Mouse (Mus musculus) brain, adult 2 months (tissue): Measurements from ENCODE around the gene Mroh2a.
A peak's percentile ranks its signal among the peaks of the same experiment; 100 is the strongest.
"Not testable (repeated sequence)": the region's sequence is repeated elsewhere in the genome, so short reads cannot be mapped to it uniquely, and the experiment has no call there.

ENCODE experiments used
- DNase-seq: peaks from one replicate; pipeline ENCODE4 v3.0.0; 2011; ENCODE audit warnings: low read depth, low spot score

Gene Mroh2a

DNA sequence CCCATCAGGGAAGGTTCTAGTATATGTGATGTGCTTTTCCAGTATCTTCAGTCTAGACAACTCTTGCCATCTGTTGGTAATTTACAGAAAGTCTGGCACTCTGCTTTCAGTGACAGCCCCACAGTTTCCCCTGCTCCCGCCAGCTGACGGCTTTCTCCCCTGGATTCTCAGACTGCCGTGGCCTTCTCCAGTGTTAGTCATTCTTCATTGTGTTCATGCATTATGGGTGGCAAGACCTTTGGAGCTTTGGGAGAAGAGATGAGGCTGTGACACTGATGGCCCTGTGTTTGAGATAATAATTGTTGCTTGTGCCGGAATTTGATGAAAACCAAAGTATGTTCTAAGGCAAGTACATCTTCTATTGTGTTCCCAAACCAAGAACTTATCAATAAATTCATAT, 8.2 kb upstream of the Mroh2a start:
- DNase-seq = peak; percentile 3

DNA sequence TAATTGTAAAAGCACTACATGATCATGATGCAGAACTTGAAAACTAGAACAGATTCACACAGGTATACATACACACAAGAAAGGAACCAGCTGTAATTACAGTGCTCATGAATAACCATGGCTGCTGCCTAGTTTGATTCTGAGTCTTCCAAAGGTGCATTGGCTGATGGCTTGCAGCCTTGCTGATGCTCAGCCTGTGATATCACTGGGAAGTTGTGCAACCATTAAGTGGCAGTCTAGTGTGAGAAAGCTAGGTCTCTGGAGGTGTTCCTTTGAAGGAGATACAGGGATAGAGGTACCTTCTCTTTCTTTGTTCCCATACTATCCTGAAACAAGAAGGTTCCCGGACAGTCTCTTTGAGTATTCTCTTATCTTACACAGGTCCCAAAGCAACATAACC, 7.7 kb upstream of the Mroh2a start:
- DNase-seq = no peak

DNA sequence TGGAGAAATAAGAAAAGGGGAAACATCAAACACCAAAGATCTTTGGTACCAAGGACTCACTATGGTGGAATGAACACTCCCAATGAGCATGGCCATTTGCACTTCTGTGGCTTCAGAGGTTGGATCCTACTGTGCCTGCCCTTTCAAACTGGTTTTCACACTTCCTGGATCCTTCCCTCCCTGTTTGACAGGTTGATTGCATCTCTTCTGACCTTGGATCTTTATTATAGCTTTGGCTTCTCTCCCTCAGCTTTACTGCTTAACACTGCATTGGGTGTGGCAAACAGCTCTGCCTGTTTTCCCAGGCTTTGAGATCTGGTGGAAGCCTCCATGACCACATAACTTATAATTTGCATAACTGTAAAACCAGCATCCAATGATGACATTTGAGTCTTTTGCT, 6.5 kb upstream of the Mroh2a start:
- no peak for DNase-seq

DNA sequence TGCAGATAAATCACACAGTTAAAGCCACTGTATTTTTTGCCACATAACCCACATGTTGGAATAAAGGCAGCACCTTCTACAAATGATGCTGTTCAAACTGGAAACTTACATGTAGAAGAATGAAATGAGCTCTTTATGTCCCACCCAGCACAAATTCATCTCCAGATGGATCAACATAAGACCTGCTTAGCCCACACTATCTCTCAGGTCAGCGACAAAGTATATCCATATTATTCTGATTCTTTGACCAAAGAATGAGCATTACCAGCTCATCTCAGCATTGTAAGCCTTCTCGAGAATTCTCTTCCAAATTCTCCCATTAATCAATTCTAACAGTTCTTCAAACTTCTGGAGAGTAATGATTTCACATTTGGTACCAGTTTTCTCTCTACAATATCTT, 4.6 kb upstream of the Mroh2a start:
- no peak for DNase-seq

DNA sequence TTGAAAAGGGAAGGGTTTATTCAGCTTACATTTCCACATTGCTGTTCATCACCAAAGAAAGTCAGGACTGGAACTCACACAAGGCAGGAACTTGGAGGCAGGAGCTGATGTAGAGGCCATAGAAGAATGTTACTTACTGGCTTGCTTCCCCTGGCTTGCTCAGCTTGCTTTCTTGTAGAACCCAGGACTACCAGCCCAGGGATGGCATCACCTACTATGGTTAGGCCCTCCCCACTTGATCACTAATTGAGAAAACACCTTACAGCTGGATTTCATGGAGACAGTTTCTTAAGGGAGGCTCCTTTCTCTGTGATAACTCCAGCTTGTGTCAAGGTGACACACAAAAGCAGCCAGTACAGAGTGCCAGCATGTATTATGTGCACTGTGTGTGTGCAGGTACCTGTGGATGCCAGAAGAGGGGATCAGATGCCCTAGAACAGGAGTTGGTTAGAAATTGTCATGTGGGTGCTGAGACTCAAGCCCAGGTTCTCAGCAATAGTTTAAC, 3.7 kb upstream of the Mroh2a start:
- not testable (repeated sequence) for DNase-seq

DNA sequence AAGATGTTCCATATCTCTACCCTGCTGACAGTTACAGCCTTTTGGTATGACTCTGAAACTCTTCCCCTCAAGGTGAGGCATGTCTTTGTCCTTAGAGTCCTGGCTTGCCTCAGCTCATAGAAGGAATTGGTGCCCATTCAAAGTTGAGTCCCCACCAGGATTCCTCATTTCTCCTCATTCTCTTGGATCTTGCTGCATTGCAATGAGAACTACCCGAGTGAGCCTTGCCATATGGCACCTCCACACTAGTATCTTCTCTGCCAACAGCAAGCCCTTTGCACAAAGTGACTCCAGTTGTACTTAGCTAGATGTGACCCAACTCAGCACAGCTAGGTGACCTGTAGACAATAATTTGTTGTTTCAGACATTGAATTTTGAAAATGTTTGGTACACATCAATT, 3.2 kb upstream of the Mroh2a start:
- peak; percentile 24 for DNase-seq

DNA sequence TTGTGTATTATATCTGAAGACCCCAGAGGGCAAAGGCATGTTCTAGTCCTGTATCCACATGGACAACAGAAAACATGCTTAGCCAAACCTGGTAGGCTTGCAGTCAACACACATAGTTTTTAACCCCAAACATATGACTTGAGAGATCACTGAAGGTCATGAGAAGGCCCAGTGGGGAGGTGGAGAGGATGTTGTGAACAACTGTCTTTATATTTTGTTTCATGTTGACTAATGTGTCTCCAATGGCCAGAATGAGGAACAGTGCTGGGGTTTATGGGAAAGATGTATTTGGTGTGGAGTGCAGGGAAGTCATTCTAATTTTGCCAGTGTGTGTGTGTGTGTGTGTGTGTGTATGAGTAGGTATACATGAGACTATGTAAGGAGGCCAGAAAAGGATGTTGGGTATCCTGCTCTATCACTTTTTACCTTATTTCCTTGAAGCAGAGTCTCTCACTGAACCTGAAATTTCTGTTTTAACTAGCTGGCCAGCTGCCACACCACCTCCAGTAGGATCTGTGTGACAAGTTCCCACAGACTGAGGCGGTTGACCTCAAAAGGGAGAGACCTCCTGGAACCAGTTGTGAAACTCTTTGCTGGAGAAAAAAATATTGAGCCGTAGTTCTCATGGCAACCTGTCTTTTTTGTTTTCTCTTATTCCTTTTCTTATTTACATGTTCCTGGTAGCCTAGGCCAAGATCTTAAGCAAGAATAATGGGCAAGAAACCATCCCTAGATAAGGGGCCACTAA, 2.6 kb upstream of the Mroh2a start:
- DNase-seq = peak; percentile 16

DNA sequence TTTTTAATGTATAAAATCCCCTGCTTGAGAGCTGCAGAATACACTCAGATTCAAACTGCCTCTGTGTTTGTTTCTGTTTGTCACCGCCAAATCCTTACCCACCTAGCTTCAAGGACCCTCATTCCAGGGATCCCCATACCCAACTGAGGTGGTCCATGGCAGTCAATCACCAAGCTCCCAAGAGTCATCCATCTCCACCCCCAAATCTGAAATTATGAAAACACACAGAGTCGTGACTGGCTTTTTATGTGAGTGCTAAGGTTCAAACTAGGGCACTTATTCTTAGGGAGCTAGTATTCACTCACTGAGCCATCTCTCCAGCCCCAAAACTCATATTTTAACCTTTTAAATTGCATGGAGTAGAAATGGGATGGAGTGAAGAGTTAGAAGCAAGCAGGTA, 1.5 kb upstream of the Mroh2a start:
- DNase-seq = not testable (repeated sequence)

DNA sequence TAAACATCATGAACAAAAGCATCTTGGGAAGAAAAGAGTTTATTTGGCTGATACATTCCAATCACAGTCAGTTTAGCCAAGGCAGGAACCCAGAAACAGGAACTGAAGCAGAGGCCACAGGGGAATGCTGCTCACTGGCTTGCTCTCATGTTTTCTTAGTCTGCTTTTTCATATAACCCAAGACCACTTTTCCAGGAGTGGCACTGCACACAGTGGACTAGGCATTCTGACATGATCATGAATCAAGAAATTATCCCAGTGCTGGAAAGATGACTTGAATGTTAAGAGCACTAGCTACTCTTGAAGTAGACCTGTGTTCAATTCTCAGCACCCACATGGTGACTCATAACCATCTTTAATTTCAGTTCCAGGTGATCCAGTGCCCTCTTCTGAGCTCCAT, 1.0 kb upstream of the Mroh2a start:
- no peak for DNase-seq

DNA sequence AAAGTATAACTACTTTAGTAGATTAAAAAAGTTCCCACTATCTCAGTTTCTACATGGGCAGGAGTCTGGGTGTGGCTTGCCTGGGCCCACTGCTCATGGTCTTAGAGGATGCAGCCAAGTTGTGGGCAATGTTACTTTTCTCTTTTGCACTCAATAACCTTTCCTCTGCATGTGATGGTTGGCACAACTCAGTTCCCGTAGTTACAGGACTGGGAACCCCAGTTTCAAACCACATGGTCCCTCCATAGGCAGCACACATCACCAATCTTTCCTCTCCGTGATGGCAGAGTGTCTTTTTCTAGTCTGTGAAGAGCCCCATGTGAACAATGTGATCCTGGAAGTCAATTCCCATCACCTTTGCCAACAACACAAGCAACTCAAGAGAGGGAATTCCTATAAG, 696 bp downstream of the Mroh2a start:
- no peak for DNase-seq

DNA sequence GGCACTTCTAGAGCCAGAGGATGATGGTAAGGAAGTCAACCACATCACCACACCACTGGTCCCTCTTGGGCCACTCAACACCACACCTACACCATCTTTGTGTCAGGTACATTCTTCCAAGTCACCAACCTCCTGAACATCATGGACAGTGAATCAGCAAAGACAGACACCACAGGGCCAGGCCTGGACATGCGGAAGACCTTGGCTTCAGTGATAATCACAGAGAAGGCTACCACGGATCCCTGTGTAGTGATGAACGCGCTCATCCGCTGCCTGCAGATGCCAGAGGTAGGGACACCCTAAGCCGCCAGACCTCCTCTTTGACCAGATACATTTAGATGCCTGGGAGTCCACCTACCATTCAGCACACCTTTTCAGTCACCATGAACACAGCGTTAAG, 1.3 kb downstream of the Mroh2a start:
- no peak for DNase-seq

DNA sequence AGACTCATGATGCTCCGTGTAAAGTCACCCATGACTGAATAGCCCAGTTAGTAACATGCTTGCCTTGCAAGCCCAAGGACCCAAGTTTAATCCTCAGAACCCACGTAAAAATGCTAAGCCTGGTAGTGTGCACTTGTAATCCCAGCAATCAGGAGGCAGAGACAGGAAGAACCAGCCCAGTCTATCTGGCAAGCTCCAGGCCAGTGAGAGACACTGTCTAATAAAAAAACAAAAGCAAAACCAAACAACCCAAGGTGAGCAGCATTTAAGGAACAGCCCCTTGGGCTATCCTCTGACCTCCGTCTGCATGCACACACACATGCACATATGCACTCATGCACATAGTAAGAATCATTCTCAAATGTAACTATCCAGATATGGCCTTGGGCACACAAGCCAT, 2.8 kb downstream of the Mroh2a start:
- no peak for DNase-seq

DNA sequence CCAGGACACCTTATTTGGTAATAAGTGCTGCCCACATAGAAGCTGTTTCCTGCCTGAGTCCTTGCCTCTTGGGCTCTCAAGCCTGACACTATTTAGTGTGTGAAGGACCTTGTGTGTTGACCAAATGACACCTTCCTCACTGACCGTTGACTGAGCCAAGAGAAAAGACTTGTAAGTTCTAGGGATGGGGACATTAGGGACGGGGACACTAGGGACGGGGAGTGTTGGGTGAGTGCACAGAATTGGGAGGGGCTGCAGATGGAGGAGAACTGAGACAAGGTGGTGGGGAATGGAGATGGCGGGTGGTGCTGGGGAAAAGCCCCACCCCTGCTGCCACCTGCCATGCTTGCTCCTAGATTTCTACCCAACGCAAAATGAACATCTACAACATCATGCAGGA, 3.2 kb downstream of the Mroh2a start:
- DNase-seq = no peak

DNA sequence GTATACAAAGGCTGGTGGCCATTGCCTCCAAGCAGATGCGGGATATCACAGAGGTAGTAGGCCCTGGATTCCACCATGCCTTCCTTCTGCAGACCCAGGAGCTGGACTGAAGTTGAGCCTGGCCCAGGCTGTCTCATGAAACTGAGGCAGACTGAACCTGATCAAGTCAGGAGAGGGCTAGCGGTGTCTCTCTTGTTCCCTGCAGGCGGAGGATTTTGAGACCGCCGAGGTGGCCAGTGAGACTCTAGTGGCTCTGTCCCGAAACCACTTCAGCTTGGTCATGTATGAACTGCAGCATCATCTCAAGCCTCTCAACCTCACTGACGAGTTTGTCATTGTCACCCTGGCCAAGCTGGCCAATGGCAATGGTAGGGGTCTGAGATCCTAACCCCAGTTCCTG, 3.6 kb downstream of the Mroh2a start:
- no peak for DNase-seq

DNA sequence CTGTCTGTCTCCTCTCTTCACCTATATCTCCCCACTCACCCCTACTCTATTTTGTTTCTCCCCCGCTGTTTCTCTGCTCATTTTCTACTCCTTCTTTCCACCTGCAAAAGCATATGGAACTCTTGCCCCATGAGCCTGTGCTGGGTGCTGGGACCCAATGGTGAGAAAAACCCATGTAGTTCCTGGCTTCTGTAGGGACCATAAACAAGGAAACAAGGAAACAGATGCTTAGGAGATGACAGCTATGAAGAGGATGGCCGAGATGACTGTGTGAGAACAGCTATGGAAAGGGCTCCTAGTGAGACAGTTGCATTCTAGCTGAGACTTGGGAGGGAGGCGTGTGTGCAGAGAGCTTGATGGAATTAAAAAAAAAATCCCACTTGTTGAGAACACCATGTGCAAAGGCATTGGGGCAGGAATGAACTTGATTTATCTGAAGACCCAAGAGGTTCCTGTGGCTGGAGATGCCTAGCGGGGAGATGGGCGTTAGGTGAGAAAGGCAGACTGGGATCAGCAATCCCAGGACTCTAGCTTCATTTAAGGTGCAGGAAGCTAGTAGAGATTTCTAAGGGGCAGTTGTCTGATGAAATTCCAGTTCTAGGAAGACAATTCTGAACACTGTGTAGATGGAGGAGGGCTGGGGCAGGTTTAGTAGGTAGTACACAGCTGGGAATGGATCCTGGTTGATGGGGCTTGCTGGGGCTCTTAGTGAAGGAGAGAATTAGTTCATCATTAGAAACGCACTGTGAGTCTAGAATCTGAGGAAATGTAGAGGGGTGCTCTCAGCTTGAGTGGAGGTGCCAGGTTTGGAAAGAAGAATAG, 4.4 kb downstream of the Mroh2a start:
- DNase-seq = no peak

DNA sequence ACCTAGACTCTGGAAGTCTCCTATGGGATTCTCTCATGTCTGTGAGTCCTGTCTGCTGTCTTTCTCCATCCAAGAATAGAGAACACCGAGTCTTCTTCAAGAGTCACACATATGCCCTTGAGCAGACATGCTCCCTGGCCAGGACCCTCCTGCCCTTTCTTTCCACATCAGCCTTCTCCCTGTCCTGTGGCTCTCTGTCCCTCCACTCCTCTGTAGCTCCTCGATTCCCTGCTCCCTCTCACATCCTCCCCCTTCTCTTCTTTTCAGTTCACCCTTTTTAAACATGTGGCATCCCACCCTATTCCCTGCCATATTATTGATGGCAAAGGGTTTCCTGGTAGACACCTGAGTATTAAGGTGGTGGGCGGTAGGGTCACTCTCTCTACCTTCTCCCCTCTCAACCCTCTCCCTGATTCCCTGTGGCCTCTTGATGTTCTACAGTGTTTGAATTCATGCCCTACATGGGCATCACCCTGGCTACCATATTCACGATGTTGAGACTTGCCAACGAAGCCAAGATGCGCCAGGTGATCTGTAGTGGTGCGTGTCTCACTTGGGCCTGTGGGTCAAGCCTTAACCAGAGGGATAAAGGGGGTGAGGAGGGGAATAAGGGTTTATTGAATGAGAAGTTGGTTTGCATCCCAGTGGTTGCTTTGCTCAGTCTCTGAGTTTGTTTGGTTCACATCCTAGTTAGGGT, 5.2 kb downstream of the Mroh2a start:
- no peak for DNase-seq

DNA sequence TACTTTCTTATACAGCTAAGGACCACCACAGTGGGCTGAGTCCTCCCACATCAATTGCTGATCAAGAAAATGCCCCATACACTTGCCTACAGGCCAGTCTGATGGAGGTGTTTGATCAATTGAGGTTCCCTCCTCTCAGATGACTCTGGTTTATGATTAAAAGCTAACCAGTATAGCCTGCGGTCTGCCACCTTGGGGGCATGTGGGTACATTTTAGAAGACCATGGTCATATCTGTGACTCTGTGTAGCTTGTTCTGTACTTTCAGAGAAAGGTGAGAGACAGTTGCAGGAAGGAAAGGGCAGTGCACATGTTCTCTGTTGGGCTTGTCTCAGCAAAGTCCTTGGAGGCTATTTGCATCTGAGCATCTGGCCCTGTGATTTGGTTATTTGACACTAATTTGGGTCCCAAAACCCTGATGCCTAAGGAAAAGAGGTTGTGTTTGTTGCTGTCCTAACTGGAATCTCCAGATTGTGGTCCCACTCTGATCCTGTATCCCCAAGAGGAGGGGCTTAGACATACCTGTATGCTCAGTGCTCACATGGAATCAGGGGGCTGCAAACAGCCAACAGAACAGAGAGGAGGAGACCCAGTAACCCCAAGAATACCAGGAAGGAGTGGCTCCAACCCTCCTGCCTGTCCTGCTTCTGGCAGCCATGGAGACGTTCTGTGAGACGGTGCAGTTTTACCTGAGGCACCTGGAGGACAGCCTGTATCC, 6.0 kb downstream of the Mroh2a start:
- DNase-seq = no peak

DNA sequence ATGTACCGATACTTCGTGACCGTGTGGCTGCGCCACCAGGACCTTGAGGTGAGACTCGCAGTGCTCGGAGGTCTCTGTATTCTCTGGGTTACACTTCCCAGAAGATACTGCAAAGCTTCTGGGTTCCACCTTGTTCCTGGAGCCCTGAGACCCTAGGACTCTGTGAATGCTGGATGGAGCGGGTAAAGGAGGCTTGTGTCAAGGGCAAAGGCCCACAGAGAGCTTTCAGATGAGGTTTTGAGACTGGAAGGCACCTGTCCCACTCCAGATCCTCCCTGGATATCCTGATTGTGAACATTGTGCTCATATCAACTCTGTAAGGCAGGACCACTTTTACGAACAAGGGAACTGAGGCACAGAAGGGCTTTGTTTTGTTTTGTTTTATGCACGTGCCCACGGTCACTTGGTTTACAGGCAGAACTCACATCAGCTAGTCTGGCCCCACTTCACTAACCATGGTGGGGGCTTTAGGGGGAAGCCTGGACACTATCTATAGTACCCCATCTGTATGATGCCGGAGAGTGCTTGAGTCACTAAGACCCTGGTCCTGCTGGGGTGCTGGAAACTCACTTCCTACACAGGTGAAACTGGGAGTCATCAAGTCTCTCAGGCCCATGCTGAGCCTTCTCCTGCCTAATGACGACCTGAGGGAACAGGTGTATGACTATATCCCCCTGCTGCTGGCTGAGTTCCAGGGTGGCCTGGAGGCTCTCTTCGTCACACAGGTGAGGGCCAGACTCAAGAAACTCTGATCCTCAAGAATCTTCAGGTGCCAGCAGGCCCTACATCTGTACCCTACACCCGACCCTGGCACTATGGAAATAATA, 6.8 kb downstream of the Mroh2a start:
- DNase-seq = no peak

DNA sequence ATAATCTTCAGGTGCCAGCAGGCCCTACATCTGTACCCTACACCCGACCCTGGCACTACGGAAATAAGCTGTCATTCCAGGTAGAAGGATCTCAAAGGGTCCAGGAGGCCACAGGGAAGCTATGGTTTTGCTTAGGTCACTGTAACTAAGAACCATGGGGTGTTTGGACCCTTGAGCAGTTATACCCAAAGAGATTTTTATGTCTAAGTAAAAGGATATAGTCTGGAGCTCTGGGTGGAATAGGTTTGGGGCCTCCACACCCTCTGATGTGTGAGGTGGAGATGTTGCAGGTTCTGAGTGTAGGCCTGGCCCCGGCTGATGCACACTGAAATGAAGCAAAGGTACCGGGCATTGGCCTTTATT, 7.4 kb downstream of the Mroh2a start:
- DNase-seq = no peak

DNA sequence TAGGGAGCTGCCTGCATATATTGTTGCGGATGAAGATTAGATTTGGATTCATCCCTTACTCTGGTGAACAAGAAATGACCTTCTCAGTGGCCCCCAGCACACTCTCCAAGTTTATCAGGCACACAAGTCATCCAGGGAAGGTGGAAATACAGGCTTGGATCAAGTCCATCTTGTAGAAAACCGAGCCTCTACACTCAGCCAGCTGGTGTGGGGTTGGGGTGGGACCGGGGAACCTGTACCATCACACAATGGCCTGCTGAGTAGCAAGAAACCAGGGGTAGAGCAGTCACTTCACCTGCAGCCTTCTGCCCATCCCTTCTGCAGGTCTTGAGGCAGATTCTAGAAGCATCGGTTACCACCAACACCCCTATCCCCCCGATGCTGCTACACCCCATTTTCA, 7.9 kb downstream of the Mroh2a start:
- no peak for DNase-seq
